ENCODE assay signal across 8 mouse cellular contexts in genomic region chr14:25693888-25694568, GRCm38 (mm10). TPM values are rescaled to one million over a fixed set of nuclear protein-coding genes. Genes with fewer than 3 reads are reported as not detected.
DNase-seq lines count a peak whose midpoint lies in the region; ATAC-seq lines count a peak whose summit lies in the region.

Gene Ppif, plus strand, starts transcription at chr14:25694154.

- peak within 1 kb of the TSS; percentile 81 for H3K9ac ChIP-seq in hindbrain, embryonic 15.5 days

- H3K9me3 ChIP-seq in hindbrain, embryonic 15.5 days = no peaks in the 10 kb centered on the region

- H3K4me1 ChIP-seq in hindbrain, embryonic 15.5 days (replicated peaks) = peaks cover 25% of the 10 kb centered on the region

- H3K4me2 ChIP-seq in hindbrain, embryonic 15.5 days = peak within 1 kb of the TSS; percentile 94

- H3K36me3 ChIP-seq in hindbrain, embryonic 15.5 days = peaks cover 14% of the 10 kb centered on the region

- H3K27ac ChIP-seq in hindbrain, embryonic 15.5 days (replicated peaks) = peak within 1 kb of the TSS; percentile 65

- no peaks in the 10 kb centered on the region for H3K27me3 ChIP-seq in hindbrain, embryonic 15.5 days

- peak; percentile 93 for DNase-seq in R1 (ENCODE audit: low read depth, low spot score)
- peak; percentile 97 to 99 for DNase-seq in cerebellum, postnatal 25 days
- DNase-seq in frontal cortex, postnatal 36 days (ENCODE audit: low spot score in 2 of 2) = peak; percentile 97 to 98
- peak; percentile 93 for DNase-seq in left cerebral cortex, adult 11 months (ENCODE audit: low spot score)
- peak; percentile 96 to 98 for DNase-seq in lung, postnatal 4 days
- DNase-seq in retina, postnatal 7 days (ENCODE audit: low read depth, low spot score) = peak; percentile 92
- peak; percentile 98 for DNase-seq in urinary bladder, adult 2 months (ENCODE audit: low spot score)

- WGBS in hindbrain, embryonic 15.5 days = under 1% methylated on average over 68 of the region's 70 CpGs

- peak within 1 kb of the TSS; percentile 88 for H3K4me3 ChIP-seq in hindbrain, embryonic 15.5 days

- ATAC-seq in hindbrain, embryonic 15.5 days (ENCODE audit: low FRiP score, low read depth) = peak; percentile 93

RNA-seq across cellular contexts. Expression of gene Ppif, which starts in this region (rescaled TPM):
- 33.2 and 40.7 TPM in 2 replicates for polyA plus RNA-seq in hindbrain, embryonic 15.5 days (2015; fragmentation: Nextera tagmentation; extraction: Ambion mirVana)
- polyA plus RNA-seq in urinary bladder, adult 2 months (2012; rRNA removed) = 21.2 and 27.2 TPM in 2 replicates

Comparison
In these comparisons a context has a peak if more than half of its experiments do, and no peak if none do; other contexts are left out.
1. Peak in every context shown above with its lines: DNase-seq, ATAC-seq, H3K4me3 ChIP-seq and H3K27ac ChIP-seq.